Mouse (Mus musculus): ENCODE measurements at regions not wholly inside any gene's neighbourhood (a gene's known extent, or its start where the extent isn't known, plus 50 kb on each side); places are given as distances from the start of the nearest gene placed in this dataset.

- DNase-seq (ENCODE audit: low spot score in 2 of 2): no peak
Measured at GRCm38 (mm10) chr3:56302346-56303185, 119.1 kb upstream of the Nbea start.

DNA sequence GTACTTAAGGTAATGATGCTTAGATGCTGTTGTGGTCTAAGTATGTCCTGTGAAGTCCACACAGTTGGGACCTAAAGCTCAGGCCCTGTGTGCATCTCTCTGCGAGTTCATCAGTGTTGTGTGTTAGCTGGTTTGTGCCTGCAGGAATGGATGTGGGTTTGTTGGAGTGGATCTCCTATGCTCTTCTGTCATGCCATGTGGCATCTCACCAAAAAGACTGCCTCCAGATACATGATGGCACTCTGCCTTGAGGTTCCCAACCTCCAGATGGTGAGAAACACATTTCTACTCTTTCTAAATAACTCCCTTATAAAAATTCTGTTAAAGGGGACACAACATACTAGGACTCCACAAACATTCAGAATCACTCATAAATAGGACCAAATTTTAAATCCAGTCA lies 117.3 kb upstream of the Nbea start:
- no peak for DNase-seq (ENCODE audit: low spot score in 2 of 2)

- DNase-seq (ENCODE audit: low spot score in 2 of 2): no peak
Measured at GRCm38 (mm10) chr3:56295578-56295977, 112.1 kb upstream of the Nbea start.

DNA sequence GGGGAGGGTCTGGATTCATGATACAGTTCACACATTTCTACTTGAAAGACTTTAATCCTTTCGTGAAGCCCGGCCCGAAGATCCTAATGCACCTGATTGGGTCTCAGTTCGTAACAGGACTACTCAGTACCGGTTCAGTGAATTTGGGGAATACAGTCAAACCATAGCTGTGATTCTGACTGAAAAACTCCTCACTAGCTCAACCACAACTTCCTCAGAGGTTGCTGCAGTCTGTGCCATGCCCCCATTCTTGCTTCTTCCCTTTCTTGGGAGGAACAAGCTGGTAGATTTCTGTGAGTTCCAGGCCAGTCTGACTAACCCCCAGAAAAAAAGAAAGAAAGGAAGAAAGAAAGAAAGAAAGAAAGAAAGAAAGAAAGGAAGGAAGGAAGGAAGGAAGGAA lies 98.0 kb upstream of the Nbea start:
- DNase-seq (ENCODE audit: low spot score in 2 of 2): no peak

DNA sequence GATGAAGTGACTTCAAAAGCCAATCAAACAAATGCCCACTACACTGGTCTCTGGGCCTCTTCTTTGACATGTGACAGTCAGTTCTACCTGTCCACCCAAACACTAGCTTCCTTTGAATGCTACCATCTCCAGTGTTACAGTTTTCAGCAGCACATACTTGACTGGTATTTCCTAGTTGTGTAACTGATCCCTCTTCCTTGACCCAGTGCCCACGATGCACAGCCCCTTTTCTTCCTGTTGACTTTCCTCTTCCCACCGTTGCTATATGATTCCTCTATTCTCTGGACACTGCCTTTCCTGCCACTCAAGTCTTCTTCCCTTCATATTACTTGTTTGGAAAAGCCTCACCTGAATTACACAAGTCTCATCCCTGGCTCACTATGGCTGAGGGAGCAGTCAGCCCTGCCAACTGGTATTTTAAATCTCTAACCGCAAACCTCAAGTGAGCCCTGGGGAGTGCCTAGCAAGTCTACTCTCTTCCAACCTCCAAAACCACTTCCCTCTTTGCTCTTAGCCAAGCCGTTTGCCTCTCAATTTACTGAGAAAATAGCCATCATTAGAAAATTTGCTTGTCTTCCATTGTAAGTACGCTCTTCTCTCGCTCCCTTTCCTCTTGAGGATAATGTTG lies 96.9 kb upstream of the Nbea start:
- no peak for DNase-seq (ENCODE audit: low spot score in 2 of 2)

DNA sequence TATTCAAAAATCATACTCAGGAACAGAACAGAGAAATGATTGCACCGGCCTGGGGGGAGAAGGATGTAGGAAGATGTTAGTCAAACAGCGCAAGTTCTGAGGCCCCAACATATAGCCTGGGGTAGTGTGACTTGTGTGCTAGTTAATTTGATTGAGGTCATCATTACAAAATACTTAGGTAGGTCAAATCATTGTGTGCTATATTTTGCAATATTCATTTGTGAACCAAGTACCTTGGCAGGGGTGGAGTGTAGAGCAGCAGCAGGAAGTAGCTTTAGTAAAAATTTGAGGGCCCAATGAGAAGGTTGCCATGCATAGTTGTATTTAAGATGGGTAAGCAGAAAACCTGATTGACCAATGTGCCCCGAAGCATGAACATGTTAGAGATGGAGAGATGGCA lies 89.1 kb upstream of the Nbea start:
- DNase-seq (ENCODE audit: low spot score in 2 of 2): no peak

DNA sequence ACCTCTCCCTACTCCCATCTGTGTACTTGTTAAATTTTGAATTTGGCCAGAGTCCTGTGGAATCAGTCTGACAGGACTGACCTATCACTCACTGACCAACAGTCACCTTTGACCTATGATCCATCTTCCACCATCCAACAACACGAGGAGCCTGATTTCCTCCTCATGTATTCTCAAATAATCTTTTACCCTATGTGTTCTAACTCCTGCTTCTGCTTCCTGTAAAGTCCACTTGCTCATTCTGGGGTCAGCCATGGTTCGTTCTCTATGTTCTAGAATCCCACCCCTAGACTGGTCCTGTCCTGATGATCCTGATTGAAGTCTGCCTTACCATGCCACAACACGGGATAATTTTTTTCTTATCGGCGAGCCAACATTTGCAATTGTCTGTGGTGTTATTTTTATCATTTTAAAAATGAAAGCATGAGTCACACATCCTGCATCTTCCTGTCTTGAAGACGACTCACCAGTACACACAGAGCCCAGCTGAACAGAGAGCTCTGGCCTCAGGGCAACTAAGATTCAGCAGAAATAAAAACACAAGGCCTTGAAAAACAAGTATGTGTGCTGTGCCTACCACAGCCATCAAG lies 86.8 kb upstream of the Nbea start:
- peak; percentile 25 to 42 for DNase-seq (ENCODE audit: low spot score in 2 of 2)

- no peak for DNase-seq (ENCODE audit: low spot score in 2 of 2)
Measured at GRCm38 (mm10) chr3:56261800-56262561, 78.5 kb upstream of the Nbea start.

DNA sequence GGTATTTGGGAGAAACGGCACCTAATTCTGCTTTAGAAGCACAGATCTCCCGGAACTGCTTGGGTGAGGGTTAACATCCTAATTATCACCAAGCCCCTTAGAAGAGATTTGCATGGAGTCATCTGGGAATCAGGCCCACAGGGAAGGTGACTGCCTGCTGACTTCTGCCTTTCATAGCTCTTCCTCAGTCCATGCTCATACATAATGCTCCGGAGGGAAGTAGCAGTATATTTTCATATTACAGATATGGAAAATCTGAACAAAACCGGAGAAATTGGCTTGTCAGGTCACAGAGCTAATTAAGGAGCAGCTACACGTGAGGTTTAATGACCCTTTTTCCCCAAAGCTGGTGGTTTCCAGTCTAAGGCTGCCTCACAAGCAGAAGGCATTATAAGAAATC lies 72.8 kb upstream of the Nbea start:
- DNase-seq (ENCODE audit: low spot score in 2 of 2): peak in 1 of 2 experiments; percentile 4

DNA sequence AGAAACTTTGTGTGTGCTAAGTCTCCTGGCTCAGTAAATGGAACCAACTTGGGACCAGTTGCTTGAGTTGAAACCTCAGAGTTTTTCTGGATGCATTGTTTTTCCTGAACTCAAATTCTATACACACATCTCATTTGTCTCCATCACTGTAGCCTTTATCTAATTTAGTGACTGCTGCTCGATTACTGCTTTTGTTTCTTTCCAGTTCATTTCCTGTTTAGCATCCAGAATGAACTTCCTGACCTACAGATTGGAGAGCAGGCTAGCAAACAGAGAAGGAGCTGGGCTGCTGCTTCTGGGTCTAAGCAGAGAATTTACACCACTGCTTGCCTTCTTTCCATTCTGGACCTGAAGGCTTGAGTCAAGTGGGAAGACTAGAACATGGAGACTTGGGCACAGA lies 60.9 kb upstream of the Nbea start:
- DNase-seq (ENCODE audit: low spot score in 2 of 2): no peak

- no peak for DNase-seq (ENCODE audit: low spot score in 2 of 2)
Measured at GRCm38 (mm10) chr3:56238228-56238627, 54.7 kb upstream of the Nbea start.

- no peak for DNase-seq (ENCODE audit: low spot score in 2 of 2)
Measured at GRCm38 (mm10) chr3:56236163-56236562, 52.7 kb upstream of the Nbea start.

Measured in right cerebral cortex, adult 2 months (tissue).